Mouse (Mus musculus) mammary gland, adult 2 months (tissue): ENCODE data around the gene Ttc21a. TPM values are rescaled to one million over a fixed set of nuclear protein-coding genes. Genes with fewer than 3 reads are reported as not detected.

Source experiments
- polyA plus RNA-seq: library from polyadenylated mRNA; depleted of rRNA; stranded (reverse); fragments of >200 nt; gene quantifications from 2 replicates; pipeline ENCODE4 v1.2.3, GENCODE M21; 2012; ENCODE audit warnings: low replicate concordance; rRNA removed

The Ttc21a gene
- polyA plus RNA-seq, result 0.04 TPM in 1 of 2 replicates, not detected in the other

GRCm38 (mm10) chr9:119937005-119937773 lies at the start of gene Ttc21a, which contains the start of gene Gorasp1:
Ttc21a (plus strand) TSS chr9:119937606.
Gorasp1 (minus strand) TSS chr9:119937565.

GRCm38 (mm10) chr9:119894339-119895009 lies 42.9 kb upstream of the Ttc21a start, which contains the start of gene Wdr48:
Wdr48 (plus strand) TSS chr9:119894878.

GRCm38 (mm10) chr9:119984536-119985011 lies 47.2 kb downstream of the Ttc21a start, which contains the start of gene Csrnp1:
Csrnp1 (minus strand) TSS chr9:119984658.

Other genes starting within 250 kb of the Ttc21a start
- not detected in 2 replicates for gene Scn10a, start 218.3 kb upstream of the Ttc21a start, polyA plus RNA-seq
- 0.04 TPM in 1 of 2 replicates, not detected in the other for gene Scn11a, start 112.2 kb upstream of the Ttc21a start, polyA plus RNA-seq
- 32.9 and 57.8 TPM in 2 replicates for gene Wdr48, start 42.7 kb upstream of the Ttc21a start, polyA plus RNA-seq
- 19.6 and 20.2 TPM in 2 replicates for gene Gorasp1, start within 50 bp of the Ttc21a start, polyA plus RNA-seq
- 33.6 and 79.3 TPM in 2 replicates for gene Csrnp1, start 47.1 kb downstream of the Ttc21a start, polyA plus RNA-seq
- 0.10 and 6.6 TPM in 2 replicates for gene Xirp1, start 86.0 kb downstream of the Ttc21a start, polyA plus RNA-seq
- gene Cx3cr1, start 132.3 kb downstream of the Ttc21a start, polyA plus RNA-seq, result 6.1 and 7.7 TPM in 2 replicates
- gene Ccr8, start 154.5 kb downstream of the Ttc21a start, polyA plus RNA-seq, result 2.1 and 3.3 TPM in 2 replicates
- 34.4 and 38.0 TPM in 2 replicates for gene Slc25a38, start 172.8 kb downstream of the Ttc21a start, polyA plus RNA-seq
- 3,365 and 4,378 TPM in 2 replicates for gene Rpsa, start 190.1 kb downstream of the Ttc21a start, polyA plus RNA-seq
- gene Mobp, start 212.1 kb downstream of the Ttc21a start, polyA plus RNA-seq, result 0.52 TPM in 1 of 2 replicates, not detected in the other